Mouse (Mus musculus): ENCODE measurements around the gene Il1rapl2.

DNA sequence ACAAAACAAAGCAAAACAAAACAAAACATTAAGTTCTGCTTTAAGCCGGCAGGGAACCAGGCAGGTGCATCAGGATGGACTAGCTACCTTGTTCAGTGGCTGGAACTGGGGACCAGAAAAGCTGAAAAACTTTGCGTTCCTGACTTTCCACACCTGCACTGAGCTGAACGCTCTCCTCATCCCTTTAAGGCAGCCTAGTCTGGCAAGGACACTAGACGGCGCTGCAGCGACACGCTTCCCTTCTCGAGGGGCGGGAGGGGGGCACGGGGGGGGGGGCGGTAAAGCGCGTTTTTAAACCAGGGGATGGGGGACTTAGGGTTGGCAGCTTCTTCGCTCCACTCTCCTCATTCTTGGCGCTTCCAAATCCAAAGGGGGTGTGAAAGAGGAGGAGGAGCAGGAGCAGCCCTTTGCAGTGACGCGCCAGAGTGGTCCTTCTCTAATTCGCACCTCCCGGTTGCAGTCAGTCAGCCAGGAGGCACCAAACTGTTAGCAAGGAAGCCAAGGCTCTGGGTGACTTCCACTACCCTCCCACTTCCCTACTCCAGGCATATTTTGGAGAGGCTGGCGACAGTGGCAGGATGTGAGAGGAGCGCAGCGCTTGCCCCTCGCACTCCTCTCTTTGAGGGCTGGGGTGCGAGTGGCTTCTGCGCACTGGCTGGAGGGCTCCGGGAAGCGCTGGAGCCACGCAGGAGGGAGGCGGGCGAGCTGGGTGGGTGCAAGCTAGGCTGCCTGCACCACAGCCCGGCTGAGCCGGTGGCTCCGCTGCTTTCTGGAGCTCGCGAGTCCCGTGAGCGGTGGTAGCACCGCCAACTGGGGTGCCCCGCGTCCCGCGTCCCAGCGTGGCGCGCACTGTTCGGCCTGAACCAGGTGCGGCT is at the start of gene Il1rapl2:
- TF ChIP-seq CTCF (conservative IDR thresholded peaks at IDR 0.05 in 1 of 2, IDR thresholded peaks at IDR 0.05 in 1 of 2; ENCODE audit: low read depth in 2 of 2, low read length in 2 of 2) (no peak), BHLHE40 (IDR thresholded peaks at IDR 0.05; ENCODE audit: low read depth, low read length) (no peak), JUND (conservative IDR thresholded peaks at IDR 0.05; ENCODE audit: low read depth, low read length) (no peak), CHD2 (IDR thresholded peaks at IDR 0.05; ENCODE audit: low read length) (no peak), EP300 (IDR thresholded peaks at IDR 0.05; ENCODE audit: low read length) (no peak), MAX (IDR thresholded peaks at IDR 0.05; ENCODE audit: low read length) (no peak), NRF1 (IDR thresholded peaks at IDR 0.05; ENCODE audit: low read depth, low read length) (no peak), POLR2A (IDR thresholded peaks at IDR 0.05; ENCODE audit: low read depth, low read length) (no peak)

All from CH12.LX (cell line).